Mouse (Mus musculus): ENCODE results near the gene Nrxn3.

DNA sequence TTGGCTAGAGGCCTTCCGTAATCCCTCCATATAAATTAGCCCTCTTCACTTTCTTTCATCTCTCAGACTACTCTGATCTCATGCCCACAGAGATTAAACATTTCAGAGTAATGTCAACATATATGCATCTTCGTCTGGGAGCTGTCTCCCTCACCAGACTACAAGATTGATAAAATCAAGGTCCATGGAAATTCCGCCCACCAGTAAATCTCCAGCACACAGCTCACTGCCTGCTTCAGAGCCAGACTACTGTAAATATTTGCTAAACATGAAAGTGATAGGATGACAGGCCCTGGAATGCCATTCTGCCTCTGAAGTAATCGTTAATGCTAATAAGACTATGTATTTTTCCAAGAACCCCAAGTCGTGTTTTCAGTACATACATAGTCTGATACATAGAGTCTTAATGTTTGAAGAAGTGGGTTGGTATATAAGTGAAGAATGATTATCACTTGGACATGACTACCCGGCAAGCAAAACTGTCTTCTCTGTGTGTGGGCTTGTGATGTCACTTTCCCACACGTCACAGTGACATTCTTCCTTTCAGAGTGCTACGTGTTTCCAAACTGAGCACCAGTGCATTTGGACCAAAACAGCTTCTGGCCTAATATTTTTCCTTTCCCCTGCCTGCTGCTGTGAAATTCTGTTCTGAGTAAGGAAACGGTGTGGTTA, 433.5 kb downstream of the Nrxn3 start:
- TF ChIP-seq EP300 (IDR thresholded peaks at IDR 0.05; ENCODE audit: low read depth) (no peak), CTCF (IDR thresholded peaks at IDR 0.05; ENCODE audit: low read depth) (no peak)

Measured in liver, postnatal 0 days (tissue).